Mouse (Mus musculus): ENCODE measurements around the gene Eri3.

DNA sequence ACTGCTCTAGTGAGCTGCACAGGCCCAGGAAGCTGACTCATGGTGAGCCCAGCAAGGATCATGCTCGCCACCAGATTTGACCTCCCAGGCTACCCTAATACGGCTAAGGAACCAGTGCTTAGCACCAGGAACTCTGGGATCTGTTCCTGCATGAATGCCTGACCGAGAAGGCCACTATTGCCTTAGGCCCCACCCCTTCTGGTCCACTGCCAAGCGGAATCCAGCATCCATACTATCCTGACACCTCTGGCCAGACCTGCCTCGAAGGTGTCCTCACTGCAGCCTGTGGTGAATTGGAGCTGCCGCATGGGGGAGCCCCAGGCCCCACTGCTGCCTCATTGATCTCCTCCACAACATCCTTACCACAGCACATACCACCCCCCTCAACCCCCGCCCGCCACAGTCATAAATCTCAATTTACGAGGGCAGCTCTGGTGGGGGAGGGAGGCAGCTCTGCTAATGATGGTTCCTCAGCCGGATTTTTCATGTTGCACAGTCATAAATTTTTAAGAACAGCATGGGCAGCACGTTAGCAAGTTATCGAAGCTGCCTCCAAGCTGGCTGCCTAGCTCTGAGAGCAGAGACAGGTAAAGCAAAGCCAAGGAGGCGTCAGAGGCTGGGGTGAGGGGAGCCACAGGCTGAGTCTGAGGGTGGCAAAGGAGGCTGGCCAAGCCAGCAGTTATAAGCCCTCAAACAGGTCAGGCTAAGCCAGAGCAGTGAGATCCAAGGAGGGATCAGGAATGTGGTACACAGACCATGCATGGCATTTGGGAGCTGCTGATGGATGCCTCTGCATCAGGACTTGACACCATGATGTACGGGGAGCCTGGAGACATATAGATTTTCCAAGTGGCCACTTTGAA lies 108.6 kb downstream of the Eri3 start:
- TF ChIP-seq CTCF (IDR thresholded peaks at IDR 0.05; ENCODE audit: control insufficient read depth, insufficient read depth, insufficient read length), result peak; percentile 46
- TF ChIP-seq MAX (IDR thresholded peaks at IDR 0.05), result no peak
- TF ChIP-seq USF1 (IDR thresholded peaks at IDR 0.05; ENCODE audit: low read depth), result no peak
- no peak for TF ChIP-seq CEBPB (IDR thresholded peaks at IDR 0.05; ENCODE audit: low read depth)

Data from C2C12 (cell line).